Mouse (Mus musculus): ENCODE measurements around the gene Banp. TPM values are rescaled to one million over a fixed set of nuclear protein-coding genes. Genes with fewer than 3 reads are reported as not detected.
A peak's percentile ranks its signal among the peaks of the same experiment; 100 is the strongest.

The Banp gene
- polyA plus RNA-seq, 1 experiment from 2014 or later, result 36.6 TPM

- no peak for ATAC-seq (replicated peaks; ENCODE audit: low FRiP score, low TSS enrichment, low read depth)
- Histone ChIP-seq H3K36me3 (ENCODE audit: control insufficient read depth, insufficient read depth, low read length) (no peaks in the 10 kb centered on the region), H3K4me1 (replicated peaks; ENCODE audit: control insufficient read depth, insufficient read depth, low read length) (peaks cover 26% of the 10 kb centered on the region), H3K27me3 (replicated peaks; ENCODE audit: control insufficient read depth, insufficient read depth, low read length) (0 out of 2 replicates have a peak, but pooled peaks cover 3% of the 10 kb centered on the region), H3K9me3 (ENCODE audit: control insufficient read depth, low read length) (no peaks in the 10 kb centered on the region), H3K4me3 (ENCODE audit: low read depth, low read length) (no peak overlapping the region), H3K9ac (ENCODE audit: low read length) (no peak overlapping the region), H3K27ac (ENCODE audit: low read depth) (no peak overlapping the region), H3K4me2 (ENCODE audit: low read length) (peak overlapping the region; percentile 95)
- DNase-seq (ENCODE audit: low spot score), result no peak
- WGBS, result 52% methylated on average over 8 of the region's 8 CpGs
Observed at GRCm38 (mm10) chr8:121908378-121909147, 41.0 kb upstream of the Banp start.

- Histone ChIP-seq H3K4me3 (ENCODE audit: low read depth, low read length) (no peak overlapping the region), H3K27ac (ENCODE audit: low read depth) (no peak overlapping the region), H3K4me2 (ENCODE audit: low read length) (no peak overlapping the region), H3K36me3 (ENCODE audit: control insufficient read depth, insufficient read depth, low read length) (no peaks in the 10 kb centered on the region), H3K9me3 (ENCODE audit: control insufficient read depth, low read length) (no peaks in the 10 kb centered on the region), H3K9ac (ENCODE audit: low read length) (no peak overlapping the region), H3K4me1 (replicated peaks; ENCODE audit: control insufficient read depth, insufficient read depth, low read length) (peaks cover 26% of the 10 kb centered on the region), H3K27me3 (replicated peaks; ENCODE audit: control insufficient read depth, insufficient read depth, low read length) (0 out of 2 replicates have a peak, but pooled peaks cover 3% of the 10 kb centered on the region)
- DNase-seq (ENCODE audit: low spot score), result no peak
- ATAC-seq (replicated peaks; ENCODE audit: low FRiP score, low TSS enrichment, low read depth), result no peak
- WGBS, result 62% methylated on average over 8 of the region's 8 CpGs
Observed at GRCm38 (mm10) chr8:121909148-121909541, 40.4 kb upstream of the Banp start.

DNA sequence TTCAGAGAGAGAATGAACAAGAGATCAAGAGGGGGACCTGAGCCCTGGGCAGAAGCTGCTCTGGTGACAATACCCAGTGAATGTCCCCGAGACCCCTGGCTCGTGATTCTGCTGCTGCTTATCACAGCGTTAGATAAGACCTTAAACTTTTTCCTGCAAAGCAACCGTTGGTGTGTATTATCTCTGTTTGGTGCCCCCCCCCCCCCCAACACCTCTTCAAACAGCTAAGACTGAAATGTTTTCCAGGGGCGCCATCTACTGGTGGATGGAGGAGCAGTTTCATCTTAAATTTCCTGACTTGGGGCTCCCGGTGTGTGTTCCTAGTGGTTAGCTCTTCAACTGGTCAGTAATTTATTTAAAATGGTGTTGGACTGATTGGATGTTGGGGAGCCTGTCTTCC lies 39.9 kb upstream of the Banp start:
- ATAC-seq (replicated peaks; ENCODE audit: low FRiP score, low TSS enrichment, low read depth) (no peak), DNase-seq (ENCODE audit: low spot score) (peak; percentile 87)
- no peak overlapping the region for H3K9ac ChIP-seq (ENCODE audit: low read length)
- 4% methylated on average over 6 of the region's 6 CpGs for WGBS
- no peak overlapping the region for H3K4me3 ChIP-seq (ENCODE audit: low read depth, low read length)
- H3K27ac ChIP-seq (ENCODE audit: low read depth), result no peak overlapping the region
- 0 out of 2 replicates have a peak, but pooled peaks cover 3% of the 10 kb centered on the region for H3K27me3 ChIP-seq (replicated peaks; ENCODE audit: control insufficient read depth, insufficient read depth, low read length)
- H3K9me3 ChIP-seq (ENCODE audit: control insufficient read depth, low read length), result no peaks in the 10 kb centered on the region
- no peaks in the 10 kb centered on the region for H3K36me3 ChIP-seq (ENCODE audit: control insufficient read depth, insufficient read depth, low read length)
- no peak overlapping the region for H3K4me2 ChIP-seq (ENCODE audit: low read length)
- peaks cover 26% of the 10 kb centered on the region for H3K4me1 ChIP-seq (replicated peaks; ENCODE audit: control insufficient read depth, insufficient read depth, low read length)

- Histone ChIP-seq H3K27me3 (replicated peaks; ENCODE audit: control insufficient read depth, insufficient read depth, low read length) (0 out of 2 replicates have a peak, but pooled peaks cover 3% of the 10 kb centered on the region), H3K9me3 (ENCODE audit: control insufficient read depth, low read length) (no peaks in the 10 kb centered on the region), H3K4me2 (ENCODE audit: low read length) (no peak overlapping the region), H3K36me3 (ENCODE audit: control insufficient read depth, insufficient read depth, low read length) (no peaks in the 10 kb centered on the region), H3K27ac (ENCODE audit: low read depth) (no peak overlapping the region), H3K9ac (ENCODE audit: low read length) (no peak overlapping the region), H3K4me1 (replicated peaks; ENCODE audit: control insufficient read depth, insufficient read depth, low read length) (peaks cover 15% of the 10 kb centered on the region), H3K4me3 (ENCODE audit: low read depth, low read length) (no peak overlapping the region)
- 84% methylated on average over 6 of the region's 6 CpGs for WGBS
- DNase-seq (ENCODE audit: low spot score) (no peak), ATAC-seq (replicated peaks; ENCODE audit: low FRiP score, low TSS enrichment, low read depth) (no peak)
Observed at GRCm38 (mm10) chr8:121911400-121911799, 38.1 kb upstream of the Banp start.

- no peak overlapping the region for H3K4me3 ChIP-seq (ENCODE audit: low read depth, low read length)
- no peak overlapping the region for H3K27ac ChIP-seq (ENCODE audit: low read depth)
- no peak overlapping the region for H3K4me2 ChIP-seq (ENCODE audit: low read length)
- 69% methylated on average over 7 of the region's 7 CpGs for WGBS
- H3K9me3 ChIP-seq (ENCODE audit: control insufficient read depth, low read length), result no peaks in the 10 kb centered on the region
- 0 out of 2 replicates have a peak, but pooled peaks cover 3% of the 10 kb centered on the region for H3K27me3 ChIP-seq (replicated peaks; ENCODE audit: control insufficient read depth, insufficient read depth, low read length)
- no peak overlapping the region for H3K9ac ChIP-seq (ENCODE audit: low read length)
- no peak for ATAC-seq (replicated peaks; ENCODE audit: low FRiP score, low TSS enrichment, low read depth)
- H3K36me3 ChIP-seq (ENCODE audit: control insufficient read depth, insufficient read depth, low read length), result no peaks in the 10 kb centered on the region
- no peak for DNase-seq (ENCODE audit: low spot score)
- H3K4me1 ChIP-seq (replicated peaks; ENCODE audit: control insufficient read depth, insufficient read depth, low read length), result peaks cover 12% of the 10 kb centered on the region
Observed at GRCm38 (mm10) chr8:121911987-121912386, 37.6 kb upstream of the Banp start.

DNA sequence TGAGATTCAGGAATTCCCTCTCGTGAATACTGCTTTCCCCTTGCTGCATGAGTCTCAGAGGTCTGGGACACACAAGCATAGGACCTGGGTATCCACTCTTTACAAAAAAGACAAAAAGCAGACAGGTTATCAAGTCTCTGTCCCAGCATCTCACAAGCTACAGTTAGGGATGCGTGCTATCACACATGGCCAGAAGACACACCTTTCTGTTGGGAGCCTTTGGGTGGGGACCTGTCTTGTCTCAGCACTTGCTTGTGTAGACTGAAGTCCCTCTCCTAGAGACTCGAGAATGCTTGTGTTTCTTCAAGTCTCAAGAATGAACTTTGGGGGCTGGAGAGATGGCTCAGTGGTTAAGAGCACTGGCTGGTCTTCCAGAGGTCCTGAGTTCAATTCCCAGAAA lies 36.7 kb upstream of the Banp start:
- WGBS, result 68% methylated on average over 3 of the region's 3 CpGs
- H3K4me2 ChIP-seq (ENCODE audit: low read length), result no peak overlapping the region
- ATAC-seq (replicated peaks; ENCODE audit: low FRiP score, low TSS enrichment, low read depth) (no peak), DNase-seq (ENCODE audit: low spot score) (no peak)
- no peak overlapping the region for H3K9ac ChIP-seq (ENCODE audit: low read length)
- H3K27me3 ChIP-seq (replicated peaks; ENCODE audit: control insufficient read depth, insufficient read depth, low read length), result 0 out of 2 replicates have a peak, but pooled peaks cover 3% of the 10 kb centered on the region
- H3K36me3 ChIP-seq (ENCODE audit: control insufficient read depth, insufficient read depth, low read length), result no peaks in the 10 kb centered on the region
- H3K4me3 ChIP-seq (ENCODE audit: low read depth, low read length), result no peak overlapping the region
- H3K9me3 ChIP-seq (ENCODE audit: control insufficient read depth, low read length), result no peaks in the 10 kb centered on the region
- peaks cover 10% of the 10 kb centered on the region for H3K4me1 ChIP-seq (replicated peaks; ENCODE audit: control insufficient read depth, insufficient read depth, low read length)
- no peak overlapping the region for H3K27ac ChIP-seq (ENCODE audit: low read depth)

DNA sequence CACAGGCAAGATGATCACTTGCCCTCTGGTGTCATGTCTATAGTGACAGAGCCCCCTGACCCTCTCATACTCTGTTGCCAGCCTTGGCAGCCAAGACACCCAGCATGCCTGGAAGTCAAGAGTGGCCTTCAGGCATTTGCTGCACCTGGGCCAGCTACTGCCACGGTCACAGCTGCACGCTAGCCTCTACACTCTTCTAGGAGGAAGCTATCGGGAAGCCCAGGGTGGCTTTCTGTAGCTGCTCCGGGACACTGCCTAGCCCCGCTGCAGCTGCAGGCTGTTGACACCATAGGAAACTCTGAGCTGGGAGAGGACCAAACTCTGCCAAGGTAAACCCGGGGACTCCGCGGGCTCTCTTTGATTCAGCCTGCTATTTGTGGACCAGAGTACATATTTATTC lies 36.2 kb upstream of the Banp start:
- DNase-seq (ENCODE audit: low spot score) (no peak), ATAC-seq (replicated peaks; ENCODE audit: low FRiP score, low TSS enrichment, low read depth) (no peak)
- Histone ChIP-seq H3K9ac (ENCODE audit: low read length) (no peak overlapping the region), H3K27ac (ENCODE audit: low read depth) (no peak overlapping the region), H3K4me2 (ENCODE audit: low read length) (no peak overlapping the region), H3K9me3 (ENCODE audit: control insufficient read depth, low read length) (no peaks in the 10 kb centered on the region), H3K27me3 (replicated peaks; ENCODE audit: control insufficient read depth, insufficient read depth, low read length) (0 out of 2 replicates have a peak, but pooled peaks cover under 1% of the 10 kb centered on the region), H3K4me1 (replicated peaks; ENCODE audit: control insufficient read depth, insufficient read depth, low read length) (peaks cover 5% of the 10 kb centered on the region), H3K36me3 (ENCODE audit: control insufficient read depth, insufficient read depth, low read length) (no peaks in the 10 kb centered on the region), H3K4me3 (ENCODE audit: low read depth, low read length) (no peak overlapping the region)
- 82% methylated on average over 8 of the region's 8 CpGs for WGBS

GRCm38 (mm10) chr8:121919158-121919557 lies 30.4 kb upstream of the Banp start:
- 65% methylated on average over 4 of the region's 4 CpGs for whole genome bisulfite sequencing
- H3K4me1 ChIP-seq (replicated peaks; ENCODE audit: control insufficient read depth, insufficient read depth, low read length), result 0 out of 2 replicates have a peak, but pooled peaks cover 6% of the 10 kb centered on the region
- no peak for ATAC-seq (replicated peaks; ENCODE audit: low FRiP score, low TSS enrichment, low read depth)
- H3K27ac ChIP-seq (ENCODE audit: low read depth), result no peak overlapping the region
- DNase-seq (ENCODE audit: low spot score), result no peak
- no peaks in the 10 kb centered on the region for H3K27me3 ChIP-seq (replicated peaks; ENCODE audit: control insufficient read depth, insufficient read depth, low read length)
- H3K4me3 ChIP-seq (ENCODE audit: low read depth, low read length), result no peak overlapping the region
- H3K4me2 ChIP-seq (ENCODE audit: low read length), result no peak overlapping the region
- H3K36me3 ChIP-seq (ENCODE audit: control insufficient read depth, insufficient read depth, low read length), result no peaks in the 10 kb centered on the region
- no peak overlapping the region for H3K9ac ChIP-seq (ENCODE audit: low read length)
- H3K9me3 ChIP-seq (ENCODE audit: control insufficient read depth, low read length), result no peaks in the 10 kb centered on the region

- whole genome bisulfite sequencing, result 37% methylated on average over 3 of the region's 3 CpGs
- Histone ChIP-seq H3K4me1 (replicated peaks; ENCODE audit: control insufficient read depth, insufficient read depth, low read length) (0 out of 2 replicates have a peak, but pooled peaks cover 6% of the 10 kb centered on the region), H3K4me3 (ENCODE audit: low read depth, low read length) (no peak overlapping the region), H3K27ac (ENCODE audit: low read depth) (no peak overlapping the region), H3K9ac (ENCODE audit: low read length) (no peak overlapping the region), H3K9me3 (ENCODE audit: control insufficient read depth, low read length) (no peaks in the 10 kb centered on the region), H3K36me3 (ENCODE audit: control insufficient read depth, insufficient read depth, low read length) (no peaks in the 10 kb centered on the region), H3K27me3 (replicated peaks; ENCODE audit: control insufficient read depth, insufficient read depth, low read length) (no peaks in the 10 kb centered on the region), H3K4me2 (ENCODE audit: low read length) (no peak overlapping the region)
- ATAC-seq (replicated peaks; ENCODE audit: low FRiP score, low TSS enrichment, low read depth) (no peak), DNase-seq (ENCODE audit: low spot score) (no peak)
Observed at GRCm38 (mm10) chr8:121919731-121920130, 29.8 kb upstream of the Banp start.

Data from intestine, embryonic 14.5 days (tissue).